Mouse (Mus musculus) cerebellum, adult 2 months (tissue): ENCODE results near the gene Apoe. TPM values are rescaled to one million over a fixed set of nuclear protein-coding genes. Genes with fewer than 3 reads are reported as not detected.
A peak's percentile ranks its signal among the peaks of the same experiment; 100 is the strongest.

Source experiments
- DNase-seq, 2 experiments: peaks; one replicate each; pipeline ENCODE4 v3.0.0; 2021
- H3K27ac ChIP-seq: fragments of 200-500 bp; 2 replicates; pipeline ENCODE4 v1.5.1; 2012; ENCODE audit warnings: low read length, control low read depth, inconsistent platforms; ENCODE audit not compliant: insufficient read depth
- H3K27me3 ChIP-seq: fragments of 200-500 bp; 2 replicates; pipeline ENCODE4 v1.6.1; 2012; ENCODE audit warnings: inconsistent platforms, mild to moderate bottlenecking, low read length, moderate library complexity; ENCODE audit not compliant: control insufficient read depth, insufficient read depth
- H3K4me1 ChIP-seq: fragments of 200-500 bp; 2 replicates; pipeline ENCODE4 v1.6.1; 2011; ENCODE audit warnings: low read length; ENCODE audit not compliant: control insufficient read depth, insufficient read depth
- H3K4me3 ChIP-seq: fragments of 200-500 bp; replicated peaks from 2 replicates; pipeline ENCODE3; 2011; ENCODE audit warnings: mild to moderate bottlenecking, low read depth, low read length, control low read depth; ENCODE audit not compliant: insufficient read depth
- CTCF ChIP-seq: fragments of 200-500 bp; IDR thresholded peaks from 2 replicates; pipeline ENCODE4 v1.5.1; 2011; ENCODE audit warnings: low read depth, mild to moderate bottlenecking, control low read depth, low read length, moderate library complexity, borderline replicate concordance; ENCODE audit not compliant: insufficient read depth
- POLR2A ChIP-seq: fragments of 200-500 bp; IDR thresholded peaks from 2 replicates; pipeline ENCODE4 v1.6.1; 2011; ENCODE audit warnings: low read length, control low read depth, borderline replicate concordance; ENCODE audit not compliant: insufficient read depth
- WGBS: fragments of 180-500 bp; shearing (Covaris S2); methylation state at CpG from one replicate; pipeline ENCODE4 v1.1.7; 2018; 5-methylcytosine and 5-hydroxymethylcytosine counted together
- polyA plus RNA-seq: library from polyadenylated mRNA; depleted of rRNA; stranded (reverse); fragments of >200 nt; gene quantifications from 2 replicates; pipeline ENCODE4 v1.2.3, GENCODE M21; 2012

The Apoe gene
- polyA plus RNA-seq, 1 experiment, result 2,936 TPM

GRCm38 (mm10) chr7:19701069-19701761, 2.2 kb upstream of the Apoe start:
- Histone ChIP-seq H3K27me3 (no peaks in the 10 kb centered on the region), H3K27ac (no peak overlapping the region), H3K4me1 (0 out of 2 replicates have a peak, but pooled peaks cover 4% of the 10 kb centered on the region), H3K4me3 (no peak overlapping the region)
- 38% methylated on average over 22 of the region's 22 CpGs for WGBS
- DNase-seq, result peak; percentile 38 to 47
- TF ChIP-seq CTCF (peak; percentile 44), POLR2A (no peak)

GRCm38 (mm10) chr7:19700299-19701068, 1.5 kb upstream of the Apoe start:
- DNase-seq, result no peak
- TF ChIP-seq CTCF (no peak), POLR2A (no peak)
- Histone ChIP-seq H3K4me1 (0 out of 2 replicates have a peak, but pooled peaks cover 4% of the 10 kb centered on the region), H3K27ac (0 out of 2 replicates have a peak overlapping the region, but pooled peaks have one; percentile 24), H3K4me3 (no peak overlapping the region), H3K27me3 (no peaks in the 10 kb centered on the region)
- WGBS, result 54% methylated on average over 12 of the region's 12 CpGs

GRCm38 (mm10) chr7:19699827-19700148, 800 bp upstream of the Apoe start:
- 86% methylated on average over 4 of the region's 4 CpGs for WGBS
- H3K27ac ChIP-seq, result no peak overlapping the region

GRCm38 (mm10) chr7:19697949-19698906, 760 bp downstream of the Apoe start:
- peak overlapping the region; percentile 44 for H3K4me3 ChIP-seq
- DNase-seq, result peak in 1 of 2 experiments; percentile 18
- H3K27me3 ChIP-seq, result no peaks in the 10 kb centered on the region
- 0 out of 2 replicates have a peak, but pooled peaks cover 4% of the 10 kb centered on the region for H3K4me1 ChIP-seq
- no peak for TF ChIP-seq CTCF
- no peak for TF ChIP-seq POLR2A
- WGBS, result 7% methylated on average over 28 of the region's 28 CpGs
- H3K27ac ChIP-seq, result peak overlapping the region; percentile 43; the same call in 1 of the 2 replicates

More at GRCm38 (mm10) chr7:19699827-19700148, 800 bp upstream of the Apoe start:
- no peak for DNase-seq
- H3K4me3 ChIP-seq, result no peak overlapping the region
- no peaks in the 10 kb centered on the region for H3K27me3 ChIP-seq
- 0 out of 2 replicates have a peak, but pooled peaks cover 4% of the 10 kb centered on the region for H3K4me1 ChIP-seq
- TF ChIP-seq POLR2A, result no peak
- TF ChIP-seq CTCF, result no peak

- H3K4me1 ChIP-seq, result 0 out of 2 replicates have a peak, but pooled peaks cover 4% of the 10 kb centered on the region
- H3K4me3 ChIP-seq, result no peak overlapping the region
- no peak for DNase-seq
- H3K27me3 ChIP-seq, result no peaks in the 10 kb centered on the region
- TF ChIP-seq CTCF, result no peak
- no peak for TF ChIP-seq POLR2A
- no peak overlapping the region for H3K27ac ChIP-seq
- WGBS, result 96% methylated on average over 34 of the region's 34 CpGs
Observed at GRCm38 (mm10) chr7:19696336-19696873, 2.6 kb downstream of the Apoe start.

- Histone ChIP-seq H3K27me3 (no peaks in the 10 kb centered on the region), H3K27ac (no peak overlapping the region), H3K4me3 (no peak overlapping the region), H3K4me1 (0 out of 2 replicates have a peak, but pooled peaks cover 4% of the 10 kb centered on the region)
- DNase-seq, result no peak
- TF ChIP-seq POLR2A (no peak), CTCF (no peak)
- 83% methylated on average over 6 of the region's 6 CpGs for WGBS
Observed at GRCm38 (mm10) chr7:19695881-19696280, 3.1 kb downstream of the Apoe start.

- Histone ChIP-seq H3K27ac (no peak overlapping the region), H3K4me1 (0 out of 2 replicates have a peak, but pooled peaks cover 4% of the 10 kb centered on the region), H3K4me3 (no peak overlapping the region), H3K27me3 (no peaks in the 10 kb centered on the region)
- no peak for DNase-seq
- 68% methylated on average over 8 of the region's 8 CpGs for WGBS
- no peak for TF ChIP-seq POLR2A
- TF ChIP-seq CTCF, result no peak
Observed at GRCm38 (mm10) chr7:19695213-19695594, 3.8 kb downstream of the Apoe start.
